Mouse (Mus musculus): Measurements from ENCODE around the gene Rhou. TPM values are rescaled to one million over a fixed set of nuclear protein-coding genes. Genes with fewer than 3 reads are reported as not detected.
A peak's percentile ranks its signal among the peaks of the same experiment; 100 is the strongest.
"Not testable (repeated sequence)": the region's sequence is repeated elsewhere in the genome, so short reads cannot be mapped to it uniquely, and the experiment has no call there.

Gene Rhou
- polyA plus RNA-seq (2012; rRNA removed) = 1.6 and 2.7 TPM in 2 replicates
- 0.96 and 1.2 TPM in 2 replicates for polyA plus RNA-seq (2014; fragmentation: Nextera tagmentation; extraction: Ambion mirVana)

DNA sequence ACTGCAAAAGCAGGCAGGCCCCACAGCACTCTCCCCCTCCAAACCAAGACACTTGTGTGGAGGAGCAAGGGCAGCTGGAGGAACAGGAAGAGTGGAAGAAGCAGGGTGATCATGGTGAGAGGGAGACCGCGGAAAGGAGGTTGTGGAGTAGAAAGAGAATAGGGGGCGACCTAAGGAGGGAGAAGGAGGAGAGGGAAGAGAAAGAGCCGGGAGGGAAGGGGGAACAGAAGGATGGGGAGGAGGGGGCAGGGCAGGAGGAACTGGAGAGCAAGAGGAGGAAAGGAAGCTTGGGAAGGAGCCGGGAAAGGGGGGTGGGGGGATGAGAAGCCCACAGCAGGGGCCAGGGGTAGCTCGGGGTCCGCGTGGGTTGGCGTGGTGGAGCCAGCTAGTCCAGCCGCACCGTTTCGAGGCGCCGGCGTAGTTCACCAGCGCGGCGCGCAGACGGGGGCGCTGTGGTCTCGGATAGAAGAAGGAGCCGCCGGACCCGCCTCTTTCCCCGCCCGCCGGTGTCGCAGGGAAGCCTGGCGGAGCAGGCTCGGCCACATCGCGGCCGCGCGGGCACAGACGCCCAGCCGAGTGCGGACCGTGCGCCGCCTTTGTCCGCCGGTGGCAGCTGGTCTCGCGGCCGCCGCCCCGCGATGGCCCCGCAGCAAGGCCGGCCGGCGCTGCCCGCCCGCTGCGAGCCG lies at the start of gene Rhou:
TSS of gene Rhou (plus strand) at position 622 of the 686 bp plus-strand sequence.
- peak within 1 kb of the TSS; percentile 57 to 60 for H3K4me3 ChIP-seq (ENCODE audit: insufficient read depth in 1 of 2, low read depth in 2 of 2, low read length in 2 of 2)
- H3K9ac ChIP-seq (replicated peaks) = peak within 1 kb of the TSS; percentile 40
- H3K27me3 ChIP-seq (ENCODE audit: control insufficient read depth, insufficient read depth, low read length) = peaks cover 35% of the 10 kb centered on the region
- TF ChIP-seq EP300 (IDR thresholded peaks at IDR 0.05; ENCODE audit: low read depth) (no peak), CTCF (IDR thresholded peaks at IDR 0.05; ENCODE audit: low read depth) (peak; percentile 65)
- peaks cover 0 to 3% of the 10 kb centered on the region in 2 experiments; a peak in 1 of 4 replicates for H3K4me1 ChIP-seq (replicated peaks; ENCODE audit: control insufficient read depth in 2 of 2, insufficient read depth in 2 of 2, low read length in 1 of 2)
- peak; percentile 61; the same call in 1 of the 2 replicates for ATAC-seq (ENCODE audit: insufficient read depth)
- DNase-seq (ENCODE audit: low read depth in 3 of 3, low spot score in 3 of 3) = peak; percentile 26 to 35 (median 34)
- H3K27ac ChIP-seq = no peak within 1 kb of the TSS
- peak within 1 kb of the TSS; percentile 58 for H3K4me2 ChIP-seq (ENCODE audit: low read depth)
- no peaks in the 10 kb centered on the region for H3K9me3 ChIP-seq (ENCODE audit: control insufficient read depth, low read length)
- H3K36me3 ChIP-seq (replicated peaks; ENCODE audit: control insufficient read depth, insufficient read depth, low read depth) = no peaks in the 10 kb centered on the region
- WGBS (ENCODE audit: insufficient replicate concordance) = 1% methylated on average over 50 of the region's 58 CpGs

DNA sequence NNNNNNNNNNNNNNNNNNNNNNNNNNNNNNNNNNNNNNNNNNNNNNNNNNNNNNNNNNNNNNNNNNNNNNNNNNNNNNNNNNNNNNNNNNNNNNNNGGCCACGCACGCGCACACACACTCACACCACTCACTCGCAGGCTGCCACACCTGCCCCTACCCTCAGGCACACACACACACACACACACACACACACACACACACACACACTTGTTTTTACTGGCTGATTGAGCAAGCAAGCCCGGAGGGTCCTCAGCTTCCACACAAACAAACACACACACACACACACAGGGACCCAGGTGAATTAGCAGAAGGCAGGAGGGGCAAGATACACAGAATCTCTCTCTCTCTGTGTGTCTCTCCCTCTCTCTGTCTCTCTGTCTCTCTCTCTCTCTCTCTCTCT lies 41.1 kb upstream of the Rhou start:
- WGBS (ENCODE audit: insufficient replicate concordance) = 87% methylated on average over 2 of the region's 5 CpGs
- not testable (repeated sequence) for H3K27me3 ChIP-seq (ENCODE audit: control insufficient read depth, insufficient read depth, low read length); H3K9me3 ChIP-seq (ENCODE audit: control insufficient read depth, low read length); ATAC-seq (ENCODE audit: insufficient read depth); H3K9ac ChIP-seq (replicated peaks); H3K36me3 ChIP-seq (replicated peaks; ENCODE audit: control insufficient read depth, insufficient read depth, low read depth); H3K4me1 ChIP-seq (replicated peaks; ENCODE audit: control insufficient read depth in 2 of 2, insufficient read depth in 2 of 2, low read length in 1 of 2); H3K27ac ChIP-seq; H3K4me3 ChIP-seq (ENCODE audit: insufficient read depth in 1 of 2, low read depth in 2 of 2, low read length in 2 of 2); DNase-seq (ENCODE audit: low read depth in 3 of 3, low spot score in 3 of 3); H3K4me2 ChIP-seq (ENCODE audit: low read depth)

DNA sequence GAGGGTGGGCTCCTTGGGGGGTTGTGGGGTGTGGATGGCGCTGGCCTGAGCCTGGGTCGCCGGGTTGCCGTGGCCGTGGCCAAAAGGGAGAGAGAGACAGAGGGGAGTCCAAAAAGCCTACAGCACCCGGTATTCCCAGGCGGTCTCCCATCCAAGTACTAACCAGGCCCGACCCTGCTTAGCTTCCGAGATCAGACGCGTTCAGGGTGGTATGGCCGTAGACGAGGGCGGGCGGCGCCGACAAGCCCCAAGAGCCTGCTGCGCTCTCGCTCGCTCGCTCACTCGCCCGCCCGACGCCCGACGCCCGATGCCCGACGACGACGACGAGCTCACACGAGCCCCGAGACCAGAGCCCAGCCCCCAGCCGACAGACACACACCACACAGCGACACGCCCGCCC lies 30.2 kb upstream of the Rhou start:
- not testable (repeated sequence) for H3K9me3 ChIP-seq (ENCODE audit: control insufficient read depth, low read length); H3K4me2 ChIP-seq (ENCODE audit: low read depth); H3K4me1 ChIP-seq (replicated peaks; ENCODE audit: control insufficient read depth in 2 of 2, insufficient read depth in 2 of 2, low read length in 1 of 2); DNase-seq (ENCODE audit: low read depth in 3 of 3, low spot score in 3 of 3); H3K4me3 ChIP-seq (ENCODE audit: insufficient read depth in 1 of 2, low read depth in 2 of 2, low read length in 2 of 2); H3K27ac ChIP-seq; H3K36me3 ChIP-seq (replicated peaks; ENCODE audit: control insufficient read depth, insufficient read depth, low read depth); H3K9ac ChIP-seq (replicated peaks); H3K27me3 ChIP-seq (ENCODE audit: control insufficient read depth, insufficient read depth, low read length)
- no CpG with 5 or more reads among the region's 39 CpGs for WGBS (ENCODE audit: insufficient replicate concordance)
- peak; percentile 47; the same call in 1 of the 2 replicates for ATAC-seq (ENCODE audit: insufficient read depth)

GRCm38 (mm10) chr8:123624274-123624673 lies 29.5 kb upstream of the Rhou start:
- ATAC-seq (ENCODE audit: insufficient read depth) = no peak
- H3K9me3 ChIP-seq (ENCODE audit: control insufficient read depth, low read length) = no peaks in the 10 kb centered on the region
- DNase-seq (ENCODE audit: low read depth in 3 of 3, low spot score in 3 of 3) = no peak
- no peak overlapping the region for H3K4me2 ChIP-seq (ENCODE audit: low read depth)
- H3K27ac ChIP-seq = no peak overlapping the region
- no peak for TF ChIP-seq CTCF (IDR thresholded peaks at IDR 0.05; ENCODE audit: low read depth)
- TF ChIP-seq EP300 (IDR thresholded peaks at IDR 0.05; ENCODE audit: low read depth) = no peak
- peaks cover 9% of the 10 kb centered on the region; the same call in 1 of the 2 replicates for H3K27me3 ChIP-seq (ENCODE audit: control insufficient read depth, insufficient read depth, low read length)
- H3K9ac ChIP-seq (replicated peaks) = no peak overlapping the region
- 61% methylated on average over 5 of the region's 5 CpGs for WGBS (ENCODE audit: insufficient replicate concordance)
- H3K4me1 ChIP-seq (replicated peaks; ENCODE audit: control insufficient read depth in 2 of 2, insufficient read depth in 2 of 2, low read length in 1 of 2) = peaks cover 0 to 6% of the 10 kb centered on the region in 2 experiments; a peak in 2 of 4 replicates
- H3K4me3 ChIP-seq (ENCODE audit: insufficient read depth in 1 of 2, low read depth in 2 of 2, low read length in 2 of 2) = no peak overlapping the region
- H3K36me3 ChIP-seq (replicated peaks; ENCODE audit: control insufficient read depth, insufficient read depth, low read depth) = no peaks in the 10 kb centered on the region

DNA sequence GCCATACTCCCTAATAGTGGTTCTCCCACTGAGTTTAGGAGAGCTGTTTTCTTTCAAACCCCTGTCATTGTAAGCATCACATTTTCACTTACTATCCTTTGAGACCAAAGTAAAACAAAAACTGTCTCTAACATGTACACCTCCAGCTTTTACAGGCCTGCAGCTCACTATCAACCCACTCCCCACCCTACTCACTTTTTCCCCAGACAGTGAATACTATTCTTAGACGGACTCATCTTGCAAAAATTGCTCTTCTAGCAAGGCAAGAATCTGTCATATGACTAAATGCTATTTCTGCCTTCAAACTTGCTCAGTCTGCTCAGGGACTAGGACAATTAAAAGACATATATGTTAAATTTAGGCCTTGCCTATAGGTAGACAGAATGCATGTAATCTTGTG lies 29.0 kb upstream of the Rhou start:
- Histone ChIP-seq H3K27ac (no peak overlapping the region), H3K27me3 (ENCODE audit: control insufficient read depth, insufficient read depth, low read length) (peaks cover 11% of the 10 kb centered on the region), H3K9me3 (ENCODE audit: control insufficient read depth, low read length) (no peaks in the 10 kb centered on the region), H3K4me1 (replicated peaks; ENCODE audit: control insufficient read depth in 2 of 2, insufficient read depth in 2 of 2, low read length in 1 of 2) (peaks cover 0 to 6% of the 10 kb centered on the region in 2 experiments; a peak in 2 of 4 replicates), H3K4me3 (ENCODE audit: insufficient read depth in 1 of 2, low read depth in 2 of 2, low read length in 2 of 2) (no peak overlapping the region), H3K9ac (replicated peaks) (no peak overlapping the region), H3K4me2 (ENCODE audit: low read depth) (no peak overlapping the region), H3K36me3 (replicated peaks; ENCODE audit: control insufficient read depth, insufficient read depth, low read depth) (no peaks in the 10 kb centered on the region)
- no peak for TF ChIP-seq CTCF (IDR thresholded peaks at IDR 0.05; ENCODE audit: low read depth)
- TF ChIP-seq EP300 (IDR thresholded peaks at IDR 0.05; ENCODE audit: low read depth) = no peak
- WGBS (ENCODE audit: insufficient replicate concordance) = 35% methylated on average over 1 of the region's 1 CpGs
- ATAC-seq (ENCODE audit: insufficient read depth) = no peak
- DNase-seq (ENCODE audit: low read depth in 3 of 3, low spot score in 3 of 3) = no peak

Measured in liver, embryonic 14.5 days (tissue).